Mouse (Mus musculus) naive thymus-derived CD4-positive, alpha-beta T cell, adult 2 months (primary cell): ENCODE data around the gene Prss29.

Experiments
- DNase-seq: peaks from one replicate; pipeline ENCODE4 v3.0.0-alpha.2; 2011; ENCODE audit warnings: low read depth

The Prss29 gene

GRCm38 (mm10) chr17:25318354-25318753 is at the start of gene Prss29:
Gene Prss29, plus strand, starts transcription at chr17:25318654.
- DNase-seq = no peak

GRCm38 (mm10) chr17:25270795-25271335 is 47.6 kb upstream of the Prss29 start:
- no peak for DNase-seq

GRCm38 (mm10) chr17:25272326-25272725 is 46.1 kb upstream of the Prss29 start:
- no peak for DNase-seq

GRCm38 (mm10) chr17:25272951-25273705 is 45.3 kb upstream of the Prss29 start:
- no peak for DNase-seq

- peak; percentile 100 for DNase-seq
These were observed 44.5 kb upstream of the Prss29 start for GRCm38 (mm10) chr17:25273706-25274501.

GRCm38 (mm10) chr17:25274571-25275346 is 43.7 kb upstream of the Prss29 start, which contains the start of gene Ube2i:
Gene Ube2i, minus strand, starts transcription at chr17:25274622.
- DNase-seq = no peak

- no peak for DNase-seq
These were observed 42.6 kb upstream of the Prss29 start for GRCm38 (mm10) chr17:25275833-25276232.

- peak; percentile 42 for DNase-seq
These were observed 36.3 kb upstream of the Prss29 start for GRCm38 (mm10) chr17:25282133-25282532.

- DNase-seq = peak; percentile 89
These were observed 33.4 kb upstream of the Prss29 start for GRCm38 (mm10) chr17:25285033-25285432.

GRCm38 (mm10) chr17:25288842-25289241 is 29.6 kb upstream of the Prss29 start:
- DNase-seq = peak; percentile 57

GRCm38 (mm10) chr17:25290411-25290810 is 28.0 kb upstream of the Prss29 start:
- DNase-seq = no peak

- no peak for DNase-seq
These were observed 25.0 kb upstream of the Prss29 start for GRCm38 (mm10) chr17:25293495-25293894.

- DNase-seq = no peak
These were observed 24.3 kb upstream of the Prss29 start for GRCm38 (mm10) chr17:25294111-25294510.

GRCm38 (mm10) chr17:25298094-25298493 is 20.4 kb upstream of the Prss29 start, which contains the start of gene Prss34:
Gene Prss34, plus strand, starts transcription at chr17:25298394.
- DNase-seq = no peak

- no peak for DNase-seq
These were observed 10.1 kb upstream of the Prss29 start, which contains the start of gene Prss28 for GRCm38 (mm10) chr17:25308346-25308745. Gene Prss28, plus strand, starts transcription at chr17:25308646.

GRCm38 (mm10) chr17:25320819-25321218 is 2.4 kb downstream of the Prss29 start:
- no peak for DNase-seq

- no peak for DNase-seq
These were observed 4.5 kb downstream of the Prss29 start for GRCm38 (mm10) chr17:25322930-25323329.

GRCm38 (mm10) chr17:25332321-25332720 is 13.9 kb downstream of the Prss29 start:
- DNase-seq = no peak

- DNase-seq = peak; percentile 42
These were observed 15.5 kb downstream of the Prss29 start for GRCm38 (mm10) chr17:25333943-25334342.

- no peak for DNase-seq
These were observed 19.8 kb downstream of the Prss29 start for GRCm38 (mm10) chr17:25338218-25338617.

GRCm38 (mm10) chr17:25340003-25340402 is 21.5 kb downstream of the Prss29 start:
- DNase-seq = no peak

GRCm38 (mm10) chr17:25341490-25341889 is 23.0 kb downstream of the Prss29 start:
- no peak for DNase-seq
